Mouse (Mus musculus) limb, embryonic 11.5 days (tissue): ENCODE results near the gene Dlg2. TPM values are rescaled to one million over a fixed set of nuclear protein-coding genes. Genes with fewer than 3 reads are reported as not detected.

Source experiments
- ATAC-seq: fragments of 200-750 bp; cut with Nextera tagmentation; 2 replicates; pipeline ENCODE4 v1.8.0; 2017; ENCODE audit warnings: low read depth; ENCODE audit not compliant: insufficient number of reproducible peaks, low FRiP score, low TSS enrichment
- DNase-seq: peaks from one replicate; pipeline ENCODE4 v3.0.0-alpha.2; 2015; ENCODE audit warnings: low spot score
- H3K27ac ChIP-seq: fragments of 300-500 bp; sonication (generic); replicated peaks from 2 replicates; pipeline ENCODE4 v1.5.1; 2014; ENCODE audit warnings: low read depth, mild to moderate bottlenecking, low read length
- H3K27me3 ChIP-seq: fragments of 300-500 bp; sonication (generic); 2 replicates; pipeline ENCODE4 v1.6.1; 2014; ENCODE audit warnings: mild to moderate bottlenecking, low read length, mixed read lengths; ENCODE audit not compliant: control insufficient read depth, insufficient read depth
- H3K36me3 ChIP-seq: fragments of 300-500 bp; sonication (generic); 2 replicates; pipeline ENCODE4 v1.6.1; 2014; ENCODE audit warnings: mild to moderate bottlenecking, low read length, moderate library complexity, mixed read lengths; ENCODE audit not compliant: control insufficient read depth, insufficient read depth
- H3K4me1 ChIP-seq: fragments of 300-500 bp; sonication (generic); 2 replicates; pipeline ENCODE4 v1.6.1; 2014; ENCODE audit warnings: low read length, mixed read lengths; ENCODE audit not compliant: control insufficient read depth, insufficient read depth
- H3K4me2 ChIP-seq: fragments of 300-500 bp; sonication (generic); 2 replicates; pipeline ENCODE4 v1.6.1; 2014; ENCODE audit warnings: low read depth, mild to moderate bottlenecking, moderate library complexity; ENCODE audit not compliant: severe bottlenecking
- H3K4me3 ChIP-seq: fragments of 300-500 bp; sonication (generic); 2 replicates; pipeline ENCODE4 v1.5.1; 2014; ENCODE audit warnings: low read depth, low read length
- H3K9ac ChIP-seq: fragments of 300-500 bp; sonication (generic); 2 replicates; pipeline ENCODE4 v1.6.1; 2014; ENCODE audit warnings: mild to moderate bottlenecking, low read length
- H3K9me3 ChIP-seq: fragments of 300-500 bp; sonication (generic); 2 replicates; pipeline ENCODE4 v1.6.1; 2016; ENCODE audit warnings: low read length; ENCODE audit not compliant: control insufficient read depth
- WGBS: fragments of 180-500 bp; shearing (Covaris S2); extraction: QIAGEN DNeasy Blood & Tissue Kit; methylation state at CpG from one replicate; pipeline ENCODE4 v1.1.7; 2014; 5-methylcytosine and 5-hydroxymethylcytosine counted together
- polyA plus RNA-seq: library from polyadenylated mRNA; unstranded; fragments of >200 nt; fragmentation: Nextera tagmentation; extraction: Ambion mirVana; gene quantifications from 2 replicates; pipeline ENCODE4 v1.2.1, GENCODE M21; 2014

The Dlg2 gene
- polyA plus RNA-seq, 1 experiment from 2014 or later: 1.3 TPM

- WGBS: 17% methylated on average over 29 of the region's 29 CpGs
- DNase-seq: peak; percentile 53
- peak; percentile 49; the same call in 1 of the 2 replicates for ATAC-seq
These were observed 1704.4 kb downstream of the Dlg2 start for GRCm38 (mm10) chr7:92180591-92181587.

DNA sequence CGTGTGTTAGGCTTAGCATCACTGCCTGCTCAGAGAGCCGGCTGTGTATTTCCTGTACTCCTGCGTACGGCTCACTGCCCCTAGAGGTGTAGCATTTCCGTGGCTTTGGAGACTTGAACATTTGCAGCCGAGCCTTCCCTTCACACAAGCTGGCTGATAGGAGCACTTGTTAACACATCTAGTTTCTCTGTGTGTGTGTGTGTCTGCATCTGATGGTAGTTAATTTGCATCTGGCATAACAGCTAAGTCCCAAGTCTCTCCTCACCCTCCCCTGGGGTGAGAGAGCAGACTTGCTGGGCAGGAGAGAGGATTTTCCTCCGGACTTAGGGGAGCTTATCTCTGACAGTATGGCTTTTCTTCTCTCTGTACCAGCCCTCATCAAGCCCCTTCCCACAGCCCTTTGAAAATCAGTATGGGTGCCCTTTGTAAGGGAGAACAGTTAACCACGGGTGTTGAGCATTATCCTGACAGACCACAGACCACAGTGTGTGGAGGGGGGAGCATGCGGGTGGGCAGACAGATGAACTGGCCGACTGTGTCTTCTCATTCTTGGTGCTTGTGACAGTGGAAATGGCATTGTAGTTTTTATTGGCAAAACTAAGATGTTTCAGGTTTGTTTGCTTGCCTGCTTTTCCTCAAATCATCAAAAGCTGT is 1705.6 kb downstream of the Dlg2 start:
- no peak for ATAC-seq
- H3K36me3 ChIP-seq: no peaks in the 10 kb centered on the region
- H3K9me3 ChIP-seq: no peaks in the 10 kb centered on the region
- H3K9ac ChIP-seq: no peak overlapping the region
- peak overlapping the region; percentile 6; the same call in 1 of the 2 replicates for H3K4me3 ChIP-seq
- H3K4me2 ChIP-seq: peak overlapping the region; percentile 53
- H3K27ac ChIP-seq: no peak overlapping the region
- 14% methylated on average over 10 of the region's 10 CpGs for WGBS
- no peaks in the 10 kb centered on the region for H3K4me1 ChIP-seq
- H3K27me3 ChIP-seq: peaks cover 2% of the 10 kb centered on the region; the same call in 1 of the 2 replicates
- peak; percentile 34 for DNase-seq

More at GRCm38 (mm10) chr7:92180591-92181587, 1704.4 kb downstream of the Dlg2 start:
- Histone ChIP-seq H3K4me1 (no peaks in the 10 kb centered on the region), H3K4me2 (peak overlapping the region; percentile 53), H3K9ac (no peak overlapping the region; the same call in 1 of the 2 replicates), H3K9me3 (no peaks in the 10 kb centered on the region), H3K27ac (no peak overlapping the region), H3K36me3 (no peaks in the 10 kb centered on the region), H3K27me3 (peaks cover 2% of the 10 kb centered on the region; the same call in 1 of the 2 replicates), H3K4me3 (peak overlapping the region; percentile 20)

DNA sequence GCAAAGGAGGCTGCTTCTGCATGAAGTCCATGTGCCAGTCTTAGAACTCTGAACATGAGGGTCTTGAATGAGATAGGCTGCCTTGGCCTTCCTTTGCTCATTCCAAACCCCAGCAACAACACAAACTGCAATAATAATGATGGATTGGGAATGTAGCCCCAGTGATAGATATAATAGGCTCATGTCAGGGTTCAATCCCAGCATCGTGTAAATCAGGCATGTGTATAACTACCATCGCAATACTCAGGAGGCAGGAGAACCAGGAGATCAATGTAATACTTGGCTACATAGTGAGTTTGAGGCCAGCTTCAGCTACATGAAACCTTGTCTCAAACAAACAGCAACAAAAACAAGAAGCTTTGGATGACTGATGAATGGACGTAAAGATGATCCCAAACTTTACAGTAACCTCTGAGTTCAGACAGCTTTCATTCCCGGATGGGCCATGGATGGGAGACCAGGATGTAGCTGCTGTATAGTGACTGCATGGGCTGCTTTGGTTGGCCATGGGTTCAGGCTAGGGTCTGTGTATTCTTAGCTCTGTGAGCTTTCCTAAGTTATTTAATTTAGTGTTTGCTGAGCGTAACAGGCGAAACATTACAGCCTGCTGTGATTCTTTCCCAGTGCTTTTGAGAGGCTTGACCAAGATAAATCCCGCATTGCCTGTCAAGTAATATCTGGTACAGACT is 1708.0 kb downstream of the Dlg2 start:
- DNase-seq (no peak), ATAC-seq (no peak)
- WGBS: 82% methylated on average over 7 of the region's 7 CpGs

GRCm38 (mm10) chr7:92186341-92186740 is 1709.9 kb downstream of the Dlg2 start:
- DNase-seq: no peak
- H3K9ac ChIP-seq: no peak overlapping the region
- H3K27ac ChIP-seq: no peak overlapping the region
- no peak overlapping the region for H3K4me3 ChIP-seq
- H3K4me1 ChIP-seq: no peaks in the 10 kb centered on the region
- 92% methylated on average over 5 of the region's 5 CpGs for WGBS
- 0 out of 2 replicates have a peak, but pooled peaks cover 2% of the 10 kb centered on the region for H3K27me3 ChIP-seq
- ATAC-seq: no peak
- no peaks in the 10 kb centered on the region for H3K9me3 ChIP-seq
- H3K4me2 ChIP-seq: no peak overlapping the region
- no peaks in the 10 kb centered on the region for H3K36me3 ChIP-seq

More for the DNA sequence above, 1708.0 kb downstream of the Dlg2 start:
- Histone ChIP-seq H3K36me3 (no peaks in the 10 kb centered on the region), H3K4me2 (no peak overlapping the region), H3K27me3 (peaks cover 2% of the 10 kb centered on the region; the same call in 1 of the 2 replicates), H3K9ac (no peak overlapping the region), H3K4me1 (no peaks in the 10 kb centered on the region), H3K27ac (no peak overlapping the region), H3K4me3 (no peak overlapping the region), H3K9me3 (no peaks in the 10 kb centered on the region)

GRCm38 (mm10) chr7:92189149-92189548 is 1712.7 kb downstream of the Dlg2 start:
- DNase-seq (no peak), ATAC-seq (no peak)
- Histone ChIP-seq H3K9me3 (no peaks in the 10 kb centered on the region), H3K27me3 (no peaks in the 10 kb centered on the region), H3K36me3 (no peaks in the 10 kb centered on the region), H3K4me1 (no peaks in the 10 kb centered on the region), H3K27ac (no peak overlapping the region), H3K4me3 (no peak overlapping the region), H3K9ac (no peak overlapping the region), H3K4me2 (no peak overlapping the region)
- 77% methylated on average over 6 of the region's 6 CpGs for WGBS

GRCm38 (mm10) chr7:92196004-92196403 is 1719.5 kb downstream of the Dlg2 start:
- 88% methylated on average over 4 of the region's 4 CpGs for WGBS
- Histone ChIP-seq H3K36me3 (no peaks in the 10 kb centered on the region), H3K27me3 (no peaks in the 10 kb centered on the region), H3K4me2 (no peak overlapping the region), H3K9me3 (no peaks in the 10 kb centered on the region), H3K4me1 (no peaks in the 10 kb centered on the region), H3K4me3 (no peak overlapping the region), H3K27ac (no peak overlapping the region), H3K9ac (no peak overlapping the region)
- ATAC-seq (no peak), DNase-seq (no peak)

GRCm38 (mm10) chr7:92197621-92198020 is 1721.1 kb downstream of the Dlg2 start:
- H3K27ac ChIP-seq: no peak overlapping the region
- no peaks in the 10 kb centered on the region for H3K4me1 ChIP-seq
- DNase-seq (no peak), ATAC-seq (no peak)
- no peaks in the 10 kb centered on the region for H3K27me3 ChIP-seq
- H3K9me3 ChIP-seq: no peaks in the 10 kb centered on the region
- no peaks in the 10 kb centered on the region for H3K36me3 ChIP-seq
- WGBS: 67% methylated on average over 3 of the region's 3 CpGs
- no peak overlapping the region for H3K9ac ChIP-seq
- H3K4me3 ChIP-seq: no peak overlapping the region
- no peak overlapping the region for H3K4me2 ChIP-seq

GRCm38 (mm10) chr7:92199131-92199530 is 1722.7 kb downstream of the Dlg2 start:
- Histone ChIP-seq H3K27ac (no peak overlapping the region), H3K4me2 (no peak overlapping the region), H3K27me3 (no peaks in the 10 kb centered on the region), H3K36me3 (no peaks in the 10 kb centered on the region), H3K9me3 (no peaks in the 10 kb centered on the region), H3K4me3 (no peak overlapping the region), H3K9ac (no peak overlapping the region), H3K4me1 (no peaks in the 10 kb centered on the region)
- ATAC-seq: no peak
- DNase-seq: no peak
- 77% methylated on average over 1 of the region's 1 CpGs for WGBS
